Mouse (Mus musculus) CH12.LX (cell line): ENCODE data around the gene Fbxo28. TPM values are rescaled to one million over a fixed set of nuclear protein-coding genes. Genes with fewer than 3 reads are reported as not detected.

Source experiments
- DNase-seq: peaks from one replicate; pipeline ENCODE4 v3.0.0-alpha.2; 2013; ENCODE audit errors: extremely low read depth
- H3K27ac ChIP-seq: 2 replicates; pipeline ENCODE4 v1.5.1; 2012; ENCODE audit warnings: low read depth, mild to moderate bottlenecking, control low read depth, moderate library complexity; ENCODE audit not compliant: insufficient read depth
- H3K27me3 ChIP-seq: replicated peaks from 2 replicates; pipeline ENCODE3; 2012; ENCODE audit warnings: inconsistent platforms
- H3K36me3 ChIP-seq, 2 experiments: replicated peaks in 1 of 2; 2 replicates each; pipeline versions ENCODE3 to v1.6.1; 2012; ENCODE audit warnings: inconsistent platforms in 1 of 2, low read length in 1 of 2, mild to moderate bottlenecking in 1 of 2, mixed read lengths in 1 of 2, moderate library complexity in 1 of 2; ENCODE audit not compliant: control insufficient read depth in 1 of 2, insufficient read depth in 1 of 2
- H3K4me1 ChIP-seq, 2 experiments: 2 replicates each; pipeline ENCODE4 v1.6.1; 2012; ENCODE audit warnings: inconsistent platforms in 1 of 2, moderate library complexity in 1 of 2; ENCODE audit not compliant: insufficient read depth in 2 of 2, control insufficient read depth in 1 of 2
- H3K4me2 ChIP-seq: 2 replicates; pipeline ENCODE4 v1.6.1; 2012; ENCODE audit warnings: low read depth, mild to moderate bottlenecking, control low read depth; ENCODE audit not compliant: poor library complexity, insufficient read depth, severe bottlenecking
- H3K4me3 ChIP-seq, 3 experiments: fragments of 150-350 bp in 1 of 3; sonication (generic) in 1 of 3; replicated peaks in 1 of 3; 2 replicates each; pipeline versions ENCODE3 to v1.5.1; 2011 to 2012; ENCODE audit warnings: low read depth in 2 of 3, low read length in 2 of 3, mild to moderate bottlenecking in 2 of 3, moderate library complexity in 2 of 3, control low read depth in 1 of 3, improper control_type of control experiment in 1 of 3, inconsistent platforms in 1 of 3, mixed read lengths in 1 of 3; ENCODE audit not compliant: poor library complexity in 1 of 3
- H3K79me2 ChIP-seq: replicated peaks from 2 replicates; pipeline ENCODE4 v1.6.1; 2012; ENCODE audit warnings: mild to moderate bottlenecking, moderate library complexity; ENCODE audit not compliant: control insufficient read depth, poor library complexity, insufficient read depth, severe bottlenecking; ENCODE audit errors: extremely low read depth
- H3K9ac ChIP-seq: 2 replicates; pipeline ENCODE4 v1.6.1; 2012; ENCODE audit warnings: low read depth, mild to moderate bottlenecking, control low read depth, moderate library complexity; ENCODE audit not compliant: insufficient read depth
- H3K9me3 ChIP-seq: replicated peaks from 2 replicates; pipeline ENCODE3; 2012; ENCODE audit warnings: low read length, inconsistent platforms, mixed read lengths
- CHD1 ChIP-seq: IDR thresholded peaks from 2 replicates; pipeline ENCODE4 v1.6.1; 2012; ENCODE audit warnings: low read depth, low read length, improper control_type of control experiment, inconsistent platforms
- CHD2 ChIP-seq: IDR thresholded peaks from 2 replicates; pipeline ENCODE4 v1.6.1; 2011; ENCODE audit warnings: low read length, improper control_type of control experiment
- EP300 ChIP-seq: IDR thresholded peaks from 2 replicates; pipeline ENCODE4 v1.6.1; 2011; ENCODE audit warnings: low read length, improper control_type of control experiment
- GABPA ChIP-seq: IDR thresholded peaks from 2 replicates; pipeline ENCODE4 v1.6.1; 2012; ENCODE audit warnings: low read depth, low read length, improper control_type of control experiment, inconsistent platforms; ENCODE audit not compliant: insufficient replicate concordance
- HCFC1 ChIP-seq: IDR thresholded peaks from 2 replicates; pipeline ENCODE4 v1.6.1; 2012; ENCODE audit warnings: low read depth, mild to moderate bottlenecking, inconsistent platforms, low read length, improper control_type of control experiment
- IRF4 ChIP-seq: IDR thresholded peaks from 2 replicates; pipeline ENCODE4 v1.6.1; 2014; ENCODE audit warnings: low read depth, mild to moderate bottlenecking, inconsistent platforms, low read length, improper control_type of control experiment
- JUND ChIP-seq: conservative IDR thresholded peaks from 2 replicates; pipeline ENCODE4 v1.6.1; 2011; ENCODE audit warnings: low read depth, low read length, improper control_type of control experiment
- KAT2A ChIP-seq: IDR thresholded peaks from 2 replicates; pipeline ENCODE4 v1.6.1; 2012; ENCODE audit warnings: low read length, improper control_type of control experiment, inconsistent platforms; ENCODE audit not compliant: insufficient replicate concordance
- NELFE ChIP-seq: IDR thresholded peaks from 2 replicates; pipeline ENCODE4 v1.6.1; 2011; ENCODE audit warnings: low read depth, low read length, improper control_type of control experiment
- POLR2AphosphoS2 ChIP-seq: IDR thresholded peaks from 2 replicates; pipeline ENCODE4 v1.6.1; 2011; ENCODE audit warnings: low read depth, low read length, improper control_type of control experiment
- UBTF ChIP-seq: IDR thresholded peaks from 2 replicates; pipeline ENCODE4 v1.6.1; 2012; ENCODE audit warnings: low read depth, mild to moderate bottlenecking, inconsistent platforms, low read length, improper control_type of control experiment, moderate library complexity
- USF2 ChIP-seq: conservative IDR thresholded peaks from 2 replicates; pipeline ENCODE4 v1.6.1; 2011; ENCODE audit warnings: low read depth, low read length, improper control_type of control experiment
- ZMIZ1 ChIP-seq: IDR thresholded peaks from 2 replicates; pipeline ENCODE4 v1.6.1; 2012; ENCODE audit warnings: low read depth, mild to moderate bottlenecking, inconsistent platforms, low read length, improper control_type of control experiment
- dilution Hi-C: fragments of 300-500 bp; cut with MboI; formaldehyde crosslinking; loops from 2 replicates; pipeline ENCODE4 v1.14.3; 2020; ENCODE audit warnings: low sequenced_read_pairs; ENCODE audit not compliant: extremely low pct_unique_long_range_greater_than_20kb, extremely low pct_ligation_motif_present
- in situ Hi-C: fragments of 300-500 bp; cut with MboI; formaldehyde crosslinking; loops from 3 replicates; pipeline ENCODE4 v1.14.3; 2019; ENCODE audit warnings: low sequenced_read_pairs, low pct_ligation_motif_present, low pct_unique_long_range_greater_than_20kb, mixed read lengths
- polyA plus RNA-seq: library from polyadenylated mRNA; unstranded; fragments of >175 nt; gene quantifications from 2 replicates; pipeline ENCODE4 v1.2.1, GENCODE M21; 2012; ENCODE audit warnings: low read depth; ENCODE audit not compliant: insufficient read length
- total RNA-seq, 2 experiments: library from RNA; depleted of rRNA; stranded (reverse); fragments of 300-350 nt in 1 of 2; fragments of >200 nt in 1 of 2; gene quantifications; 2 replicates each; pipeline ENCODE4 v1.2.3; 2012 to 2014

The Fbxo28 gene
- total and polyA plus RNA-seq, 3 experiments = 11.9 to 13.3 (median 12.6) TPM

- Histone ChIP-seq H3K9me3 (no peaks in the 10 kb centered on the region), H3K36me3 (no peaks in the 10 kb centered on the region), H3K4me2 (no peak overlapping the region), H3K79me2 (no peaks in the 10 kb centered on the region), H3K27ac (no peak overlapping the region), H3K9ac (no peak overlapping the region), H3K4me3 (no peak overlapping the region), H3K27me3 (no peaks in the 10 kb centered on the region), H3K4me1 (peaks cover 5 to 8% of the 10 kb centered on the region in 2 experiments; a peak in 3 of 4 replicates)
- in situ Hi-C loops = no loop called here
- no peak for TF ChIP-seq KAT2A
- no peak for TF ChIP-seq EP300
- no peak for TF ChIP-seq POLR2AphosphoS2
- no peak for TF ChIP-seq UBTF
- TF ChIP-seq USF2 = no peak
- TF ChIP-seq CHD2 = no peak
- TF ChIP-seq JUND = no peak
- TF ChIP-seq IRF4 = no peak
- TF ChIP-seq GABPA = no peak
- no peak for TF ChIP-seq ZMIZ1
- DNase-seq = no peak
- dilution Hi-C loops = no loop called here
Observed at GRCm38 (mm10) chr1:182358133-182358532, 16.7 kb upstream of the Fbxo28 start.

- Histone ChIP-seq H3K79me2 (no peaks in the 10 kb centered on the region), H3K9ac (no peak overlapping the region), H3K4me1 (peaks cover 5 to 8% of the 10 kb centered on the region in 2 experiments; a peak in 3 of 4 replicates), H3K4me3 (no peak overlapping the region), H3K36me3 (no peaks in the 10 kb centered on the region), H3K27me3 (no peaks in the 10 kb centered on the region), H3K9me3 (no peaks in the 10 kb centered on the region), H3K4me2 (no peak overlapping the region), H3K27ac (no peak overlapping the region)
- in situ Hi-C loops (no loop called here), dilution Hi-C loops (no loop called here)
- TF ChIP-seq HCFC1 = no peak
- no peak for TF ChIP-seq NELFE
- TF ChIP-seq GABPA = no peak
- TF ChIP-seq CHD1 = no peak
- no peak for TF ChIP-seq POLR2AphosphoS2
- no peak for DNase-seq
Observed at GRCm38 (mm10) chr1:182354504-182355147, 13.2 kb upstream of the Fbxo28 start.
